Mouse (Mus musculus) spleen, adult 2 months (tissue): ENCODE measurements around the gene Olfr718-ps1. TPM values are rescaled to one million over a fixed set of nuclear protein-coding genes. Genes with fewer than 3 reads are reported as not detected.

Source experiments
- DNase-seq, 2 experiments: peaks; one replicate each; pipeline versions ENCODE4 v3.0.0 to v3.0.0-alpha.2; 2012 to 2021; ENCODE audit warnings: low spot score in 2 of 2, low read depth in 1 of 2
- H3K27ac ChIP-seq: fragments of 200-500 bp; 2 replicates; pipeline ENCODE4 v1.5.1; 2012; ENCODE audit warnings: low read length, inconsistent platforms; ENCODE audit not compliant: insufficient read depth
- H3K27me3 ChIP-seq: fragments of 200-500 bp; 2 replicates; pipeline ENCODE4 v1.6.1; 2012; ENCODE audit warnings: mild to moderate bottlenecking, moderate library complexity, low read length, inconsistent platforms; ENCODE audit not compliant: control insufficient read depth, insufficient read depth
- H3K36me3 ChIP-seq: fragments of 200-500 bp; 2 replicates; pipeline ENCODE4 v1.6.1; 2012; ENCODE audit warnings: mild to moderate bottlenecking, low read length, inconsistent platforms; ENCODE audit not compliant: control insufficient read depth, insufficient read depth
- H3K4me1 ChIP-seq: fragments of 200-500 bp; 2 replicates; pipeline ENCODE4 v1.6.1; 2011; ENCODE audit warnings: inconsistent platforms; ENCODE audit not compliant: control insufficient read depth, insufficient read depth, insufficient read length
- H3K4me3 ChIP-seq: fragments of 200-500 bp; 2 replicates; pipeline ENCODE4 v1.5.1; 2011; ENCODE audit warnings: mild to moderate bottlenecking, inconsistent platforms; ENCODE audit not compliant: insufficient read depth, insufficient read length; ENCODE audit errors: extremely low read depth
- CTCF ChIP-seq: fragments of 200-500 bp; IDR thresholded peaks from 2 replicates; pipeline ENCODE4 v1.5.1; 2011; ENCODE audit warnings: mild to moderate bottlenecking, inconsistent platforms; ENCODE audit not compliant: insufficient read depth, insufficient read length, insufficient replicate concordance; ENCODE audit errors: extremely low read depth
- POLR2A ChIP-seq: fragments of 200-500 bp; IDR thresholded peaks from 2 replicates; pipeline ENCODE4 v1.6.1; 2011; ENCODE audit warnings: low read depth, low read length, inconsistent platforms
- WGBS: fragments of 180-500 bp; shearing (Covaris S2); methylation state at CpG from one replicate; pipeline ENCODE4 v1.1.7; 2018; 5-methylcytosine and 5-hydroxymethylcytosine counted together
- polyA plus RNA-seq: library from polyadenylated mRNA; depleted of rRNA; stranded (reverse); fragments of >200 nt; gene quantifications from 2 replicates; pipeline ENCODE4 v1.2.3, GENCODE M21; 2012

The Olfr718-ps1 gene
- polyA plus RNA-seq, 1 experiment: not detected

DNA sequence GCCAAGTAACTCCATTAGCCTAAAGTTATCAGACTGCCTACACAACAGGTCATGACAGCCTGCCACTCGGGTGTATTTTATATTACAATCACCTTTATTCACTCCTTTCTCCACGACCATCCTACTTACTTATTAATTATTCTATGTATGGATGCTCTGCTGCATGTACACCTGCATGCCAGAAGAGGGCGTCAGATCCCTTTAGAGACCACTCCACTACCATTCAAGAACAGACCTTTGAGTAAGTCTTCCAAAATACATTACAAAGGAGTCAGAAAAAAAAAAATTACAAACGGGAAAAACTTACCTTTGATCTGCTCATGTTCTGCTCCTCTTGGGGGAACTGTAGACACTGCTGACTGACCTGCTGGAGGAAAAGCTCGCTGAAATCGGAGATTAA, 31.8 kb upstream of the Olfr718-ps1 start:
- Histone ChIP-seq H3K4me3 (no peak overlapping the region), H3K4me1 (no peaks in the 10 kb centered on the region; the same call in 1 of the 2 replicates)
- 48% methylated on average over 6 of the region's 6 CpGs for WGBS

DNA sequence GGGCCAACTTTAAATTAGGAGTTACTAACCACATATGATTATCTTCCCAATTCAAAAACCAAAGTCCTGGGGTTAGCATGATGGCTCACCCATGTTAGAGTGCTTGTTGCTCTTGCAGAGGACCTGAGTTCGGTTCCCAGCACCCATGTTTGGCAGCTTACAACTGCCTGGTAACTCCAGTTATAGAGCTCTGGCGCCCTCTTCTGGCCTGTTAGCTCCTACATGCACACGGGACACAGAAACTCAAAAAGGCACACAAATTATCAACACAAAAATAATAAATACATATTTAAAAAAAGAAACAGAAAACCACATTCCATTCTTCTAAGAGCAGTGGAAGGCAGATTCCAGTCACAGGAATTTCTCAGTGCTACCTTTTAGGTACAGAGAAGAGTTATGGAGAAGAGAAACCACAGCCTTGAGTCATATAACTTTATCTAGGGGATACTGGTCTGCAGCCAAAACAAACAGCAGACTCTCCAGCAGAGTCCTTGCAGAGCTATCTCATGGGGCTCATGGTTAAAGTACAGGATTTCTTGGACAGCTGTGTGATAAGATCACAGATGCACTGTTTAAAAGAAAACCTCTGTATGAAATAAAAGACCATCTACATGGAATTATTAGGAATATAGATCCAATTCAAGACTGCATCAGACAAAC, 30.3 kb upstream of the Olfr718-ps1 start:
- Histone ChIP-seq H3K4me3 (no peak overlapping the region), H3K36me3 (peaks cover 38% of the 10 kb centered on the region), H3K27me3 (no peaks in the 10 kb centered on the region), H3K4me1 (no peaks in the 10 kb centered on the region; the same call in 1 of the 2 replicates), H3K27ac (no peak overlapping the region)
- no peak for TF ChIP-seq POLR2A
- TF ChIP-seq CTCF: no peak
- WGBS: 90% methylated on average over 3 of the region's 3 CpGs
- no peak for DNase-seq

More for the DNA sequence above, 31.8 kb upstream of the Olfr718-ps1 start:
- no peak for DNase-seq
- no peak for TF ChIP-seq POLR2A
- TF ChIP-seq CTCF: no peak
- H3K27me3 ChIP-seq: no peaks in the 10 kb centered on the region
- H3K36me3 ChIP-seq: peaks cover 28% of the 10 kb centered on the region
- no peak overlapping the region for H3K27ac ChIP-seq

DNA sequence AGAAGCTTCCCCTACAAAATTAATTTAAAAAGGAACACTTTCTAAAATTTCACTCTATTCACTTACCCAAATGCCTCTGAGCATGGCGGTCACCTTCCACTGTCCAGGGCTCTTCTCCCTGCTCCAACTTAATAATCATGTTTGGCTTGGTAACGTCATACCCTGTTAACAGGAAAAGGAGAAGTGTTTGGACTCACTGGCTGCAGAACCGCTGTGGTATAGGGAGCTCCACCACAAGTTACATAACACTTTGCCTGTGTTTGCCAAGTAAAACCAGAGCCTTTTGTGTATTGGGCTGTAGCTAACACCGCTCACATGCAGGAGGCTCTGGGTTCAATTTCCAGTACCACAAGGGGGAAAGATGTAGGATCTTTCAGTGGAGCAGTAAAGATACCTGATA, 28.6 kb upstream of the Olfr718-ps1 start:
- H3K4me3 ChIP-seq: no peak overlapping the region
- H3K36me3 ChIP-seq: peaks cover 38% of the 10 kb centered on the region
- H3K27me3 ChIP-seq: no peaks in the 10 kb centered on the region
- no peaks in the 10 kb centered on the region; the same call in 1 of the 2 replicates for H3K4me1 ChIP-seq
- WGBS: 67% methylated on average over 4 of the region's 4 CpGs
- DNase-seq: no peak
- no peak overlapping the region for H3K27ac ChIP-seq
- no peak for TF ChIP-seq POLR2A
- TF ChIP-seq CTCF: no peak

DNA sequence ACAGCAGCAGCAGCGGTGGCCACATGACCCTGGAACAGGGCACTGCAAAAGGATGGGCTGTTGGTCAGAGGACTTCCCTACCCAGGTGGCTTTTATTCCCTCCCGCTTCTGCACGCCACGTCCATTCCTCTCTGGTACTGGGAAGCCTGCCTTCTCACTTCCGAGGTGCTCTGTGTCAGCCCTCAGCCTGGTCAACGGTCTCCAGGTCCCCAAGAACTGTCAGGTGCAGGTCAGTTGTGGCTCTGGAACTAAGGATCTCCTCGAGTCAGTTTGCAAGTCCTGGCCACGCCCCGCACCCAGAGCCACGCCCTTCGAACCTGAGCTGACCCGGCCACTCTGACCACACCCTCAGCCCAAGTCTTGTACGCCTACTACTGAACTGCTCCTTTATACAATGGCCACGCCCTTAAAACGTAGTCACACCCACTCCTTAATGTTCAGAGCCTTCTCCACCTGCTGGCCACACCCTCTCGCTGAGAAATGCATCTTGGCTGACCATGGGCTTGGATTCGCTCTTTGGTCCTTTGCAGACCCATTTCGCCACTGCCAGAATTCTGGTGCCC, 18.2 kb upstream of the Olfr718-ps1 start:
- no peaks in the 10 kb centered on the region; the same call in 1 of the 2 replicates for H3K4me1 ChIP-seq
- H3K27ac ChIP-seq: no peak overlapping the region
- TF ChIP-seq CTCF (no peak), POLR2A (no peak)
- H3K36me3 ChIP-seq: no peaks in the 10 kb centered on the region
- 22% methylated on average over 18 of the region's 18 CpGs for WGBS
- H3K27me3 ChIP-seq: no peaks in the 10 kb centered on the region
- H3K4me3 ChIP-seq: peak overlapping the region; percentile 42
- DNase-seq: peak; percentile 11 to 27

DNA sequence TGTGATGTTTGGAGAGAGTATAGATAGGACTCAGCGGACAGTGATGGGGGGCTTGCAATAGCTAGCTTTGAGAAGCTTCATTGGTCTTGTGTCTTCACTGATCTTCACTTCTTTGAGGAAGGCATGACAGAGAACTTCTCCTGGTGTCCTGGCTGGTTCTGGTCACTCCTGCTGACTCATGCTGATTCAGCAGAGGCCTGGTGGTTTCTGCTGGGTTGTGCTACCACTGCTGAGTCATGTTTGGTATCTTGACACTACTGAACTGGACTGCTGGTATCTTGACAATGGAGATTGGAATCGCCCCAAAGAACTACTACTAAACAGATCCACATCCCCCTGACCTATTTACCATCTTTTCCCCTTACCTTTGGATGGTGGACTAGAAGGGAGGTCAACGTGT, 8.2 kb upstream of the Olfr718-ps1 start:
- Histone ChIP-seq H3K27ac (no peak overlapping the region), H3K36me3 (no peaks in the 10 kb centered on the region), H3K27me3 (no peaks in the 10 kb centered on the region), H3K4me3 (no peak overlapping the region), H3K4me1 (no peaks in the 10 kb centered on the region)
- TF ChIP-seq POLR2A: no peak
- TF ChIP-seq CTCF: no peak
- WGBS: 87% methylated on average over 3 of the region's 3 CpGs
- DNase-seq: no peak

DNA sequence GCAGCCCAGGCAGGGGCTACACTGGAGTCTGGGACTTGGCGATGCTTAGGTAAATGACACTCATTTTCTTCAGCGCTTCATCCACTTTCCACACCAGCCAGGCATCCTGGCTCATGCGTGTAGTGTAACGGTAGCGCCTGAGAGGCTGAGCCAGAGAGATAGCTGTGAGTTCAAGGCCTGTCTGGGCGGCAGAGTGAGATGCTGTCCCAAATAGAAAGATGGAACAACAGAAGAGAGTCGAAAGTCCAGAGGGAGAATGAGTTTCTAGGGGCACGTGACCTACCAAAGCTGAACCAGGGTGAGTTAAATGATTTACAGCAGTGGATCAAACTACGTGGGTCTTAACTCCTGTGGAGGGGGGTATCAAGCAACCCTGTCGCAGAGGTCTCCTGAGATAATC, 6.4 kb upstream of the Olfr718-ps1 start:
- H3K27ac ChIP-seq: no peak overlapping the region
- no peak overlapping the region for H3K4me3 ChIP-seq
- no peak for DNase-seq
- whole genome bisulfite sequencing: 89% methylated on average over 10 of the region's 10 CpGs
- H3K27me3 ChIP-seq: no peaks in the 10 kb centered on the region
- no peaks in the 10 kb centered on the region for H3K36me3 ChIP-seq
- TF ChIP-seq POLR2A (no peak), CTCF (no peak)
- H3K4me1 ChIP-seq: no peaks in the 10 kb centered on the region

DNA sequence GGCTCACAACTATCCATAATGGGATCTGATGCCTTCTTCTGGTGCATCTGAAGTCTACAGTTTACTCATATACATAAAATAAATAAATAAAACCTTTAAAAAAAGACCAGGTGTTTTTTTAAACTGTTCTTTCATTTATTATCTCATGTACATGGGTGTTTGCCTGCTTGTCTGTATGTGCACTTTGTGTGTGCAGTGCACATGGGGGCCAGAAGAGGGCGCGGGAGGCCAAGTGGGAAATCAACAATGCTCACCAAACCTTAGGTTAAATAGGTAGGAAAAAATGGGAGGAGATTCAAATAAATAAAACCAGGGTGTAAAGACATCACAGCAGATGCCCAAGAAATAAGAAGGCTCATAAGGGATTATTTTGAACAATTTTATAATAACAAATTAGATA, 2.7 kb upstream of the Olfr718-ps1 start:
- 88% methylated on average over 2 of the region's 2 CpGs for WGBS
- TF ChIP-seq POLR2A (no peak), CTCF (no peak)
- no peak for DNase-seq
- H3K27me3 ChIP-seq: no peaks in the 10 kb centered on the region; the same call in 1 of the 2 replicates
- H3K27ac ChIP-seq: no peak overlapping the region
- no peaks in the 10 kb centered on the region for H3K4me1 ChIP-seq
- no peak overlapping the region for H3K4me3 ChIP-seq
- no peaks in the 10 kb centered on the region for H3K36me3 ChIP-seq
